Mouse (Mus musculus): Measurements from ENCODE around the gene Plekhm3. TPM values are rescaled to one million over a fixed set of nuclear protein-coding genes. Genes with fewer than 3 reads are reported as not detected.

Gene Plekhm3
- polyA plus RNA-seq, 2 experiments = 0.58 to 0.63 TPM

- ATAC-seq (ENCODE audit: insufficient read depth) (no peak), DNase-seq (ENCODE audit: low read depth in 3 of 3, low spot score in 3 of 3) (no peak)
- H3K27ac ChIP-seq = no peak overlapping the region
- no peaks in the 10 kb centered on the region for H3K9me3 ChIP-seq (ENCODE audit: control insufficient read depth, low read length)
- no peak for TF ChIP-seq CTCF (IDR thresholded peaks at IDR 0.05; ENCODE audit: low read depth)
- no peak for TF ChIP-seq EP300 (IDR thresholded peaks at IDR 0.05; ENCODE audit: low read depth)
- no peak overlapping the region for H3K4me2 ChIP-seq (ENCODE audit: low read depth)
- WGBS (ENCODE audit: insufficient replicate concordance) = 6% methylated on average over 1 of the region's 1 CpGs
- H3K36me3 ChIP-seq (replicated peaks; ENCODE audit: control insufficient read depth, insufficient read depth, low read depth) = no peaks in the 10 kb centered on the region
- H3K27me3 ChIP-seq (ENCODE audit: control insufficient read depth, insufficient read depth, low read length) = no peaks in the 10 kb centered on the region
- H3K4me3 ChIP-seq (ENCODE audit: insufficient read depth in 1 of 2, low read depth in 2 of 2, low read length in 2 of 2) = no peak overlapping the region
- H3K4me1 ChIP-seq (replicated peaks; ENCODE audit: control insufficient read depth in 2 of 2, insufficient read depth in 2 of 2, low read length in 1 of 2) = peaks cover 2 to 3% of the 10 kb centered on the region in 2 experiments; a peak in 3 of 4 replicates
- no peak overlapping the region for H3K9ac ChIP-seq (replicated peaks)
These were observed 90.5 kb downstream of the Plekhm3 start for GRCm38 (mm10) chr1:64866140-64866539.

DNA sequence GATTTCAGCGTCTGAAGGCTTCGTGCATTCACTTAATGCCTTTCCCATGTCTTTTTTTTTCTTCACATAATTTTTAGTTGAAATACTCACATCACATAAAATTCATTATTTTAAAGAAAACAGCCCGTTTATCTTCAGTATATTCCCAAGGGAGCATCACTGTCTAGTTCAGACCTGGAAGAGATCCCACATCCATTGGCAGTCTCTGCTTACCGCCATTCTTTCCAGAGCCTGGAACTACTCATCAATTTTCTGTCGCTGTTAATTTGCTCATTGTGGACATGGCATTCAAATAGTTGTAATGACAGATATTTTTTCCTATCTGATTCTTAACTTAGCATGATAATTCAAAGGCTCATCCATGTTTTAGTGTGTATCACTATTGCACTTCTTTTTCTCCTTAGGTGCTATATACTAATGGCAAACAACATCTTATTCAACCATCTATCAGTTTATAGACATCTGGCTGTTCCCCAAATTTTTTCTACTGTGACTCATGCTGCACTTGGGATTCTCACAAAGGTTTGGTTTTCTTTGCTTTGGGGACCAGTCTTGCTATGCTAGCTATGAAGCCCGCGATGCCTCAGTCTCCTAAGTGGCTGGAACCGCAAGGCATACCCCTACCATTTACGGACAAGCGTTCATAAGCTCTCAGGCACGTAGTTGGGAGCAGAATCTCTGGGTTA, 96.2 kb downstream of the Plekhm3 start:
- no peak for DNase-seq (ENCODE audit: low read depth in 3 of 3, low spot score in 3 of 3)
- H3K4me3 ChIP-seq (ENCODE audit: insufficient read depth in 1 of 2, low read depth in 2 of 2, low read length in 2 of 2) = no peak overlapping the region
- no peak for ATAC-seq (ENCODE audit: insufficient read depth)
- H3K4me2 ChIP-seq (ENCODE audit: low read depth) = no peak overlapping the region
- WGBS (ENCODE audit: insufficient replicate concordance) = 76% methylated on average over 11 of the region's 11 CpGs
- H3K9ac ChIP-seq (replicated peaks) = no peak overlapping the region
- no peak overlapping the region for H3K27ac ChIP-seq
- H3K9me3 ChIP-seq (ENCODE audit: control insufficient read depth, low read length) = no peaks in the 10 kb centered on the region
- H3K36me3 ChIP-seq (replicated peaks; ENCODE audit: control insufficient read depth, insufficient read depth, low read depth) = no peaks in the 10 kb centered on the region
- H3K27me3 ChIP-seq (ENCODE audit: control insufficient read depth, insufficient read depth, low read length) = no peaks in the 10 kb centered on the region
- no peaks in the 10 kb centered on the region for H3K4me1 ChIP-seq (replicated peaks; ENCODE audit: control insufficient read depth in 2 of 2, insufficient read depth in 2 of 2, low read length in 1 of 2)
- no peak for TF ChIP-seq CTCF (IDR thresholded peaks at IDR 0.05; ENCODE audit: low read depth)
- TF ChIP-seq EP300 (IDR thresholded peaks at IDR 0.05; ENCODE audit: low read depth) = no peak

DNA sequence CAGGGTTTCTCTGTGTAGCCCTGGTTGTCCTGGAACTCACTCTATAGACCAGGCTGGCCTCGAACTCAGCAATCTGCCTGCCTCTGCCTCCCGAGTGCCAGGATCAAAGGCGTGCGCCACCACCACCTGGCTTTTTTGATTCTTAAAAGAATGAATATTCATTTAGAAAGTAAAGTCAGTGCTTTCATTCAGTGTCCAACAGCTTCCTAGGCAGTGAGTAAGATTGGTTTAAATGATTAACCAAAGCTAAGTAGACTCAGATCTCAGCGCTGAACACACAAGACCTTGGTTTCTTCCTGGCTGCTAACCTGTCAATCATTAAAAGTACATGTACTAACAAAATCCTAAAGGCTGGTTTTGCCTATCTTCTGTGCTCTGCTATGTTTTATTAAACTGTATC, 96.8 kb downstream of the Plekhm3 start:
- Histone ChIP-seq H3K4me3 (ENCODE audit: insufficient read depth in 1 of 2, low read depth in 2 of 2, low read length in 2 of 2) (no peak overlapping the region), H3K27ac (no peak overlapping the region), H3K36me3 (replicated peaks; ENCODE audit: control insufficient read depth, insufficient read depth, low read depth) (no peaks in the 10 kb centered on the region), H3K27me3 (ENCODE audit: control insufficient read depth, insufficient read depth, low read length) (no peaks in the 10 kb centered on the region), H3K9me3 (ENCODE audit: control insufficient read depth, low read length) (no peaks in the 10 kb centered on the region), H3K4me1 (replicated peaks; ENCODE audit: control insufficient read depth in 2 of 2, insufficient read depth in 2 of 2, low read length in 1 of 2) (no peaks in the 10 kb centered on the region), H3K4me2 (ENCODE audit: low read depth) (no peak overlapping the region), H3K9ac (replicated peaks) (no peak overlapping the region)
- TF ChIP-seq EP300 (IDR thresholded peaks at IDR 0.05; ENCODE audit: low read depth) (no peak), CTCF (IDR thresholded peaks at IDR 0.05; ENCODE audit: low read depth) (no peak)
- no peak for DNase-seq (ENCODE audit: low read depth in 3 of 3, low spot score in 3 of 3)
- WGBS (ENCODE audit: insufficient replicate concordance) = 75% methylated on average over 5 of the region's 5 CpGs
- ATAC-seq (ENCODE audit: insufficient read depth) = no peak

GRCm38 (mm10) chr1:64854835-64855234, 101.8 kb downstream of the Plekhm3 start:
- H3K9ac ChIP-seq (replicated peaks) = no peak overlapping the region
- H3K9me3 ChIP-seq (ENCODE audit: control insufficient read depth, low read length) = no peaks in the 10 kb centered on the region
- H3K36me3 ChIP-seq (replicated peaks; ENCODE audit: control insufficient read depth, insufficient read depth, low read depth) = no peaks in the 10 kb centered on the region
- H3K4me3 ChIP-seq (ENCODE audit: insufficient read depth in 1 of 2, low read depth in 2 of 2, low read length in 2 of 2) = no peak overlapping the region
- no peak overlapping the region for H3K27ac ChIP-seq
- H3K4me2 ChIP-seq (ENCODE audit: low read depth) = no peak overlapping the region
- TF ChIP-seq EP300 (IDR thresholded peaks at IDR 0.05; ENCODE audit: low read depth) = no peak
- no peak for TF ChIP-seq CTCF (IDR thresholded peaks at IDR 0.05; ENCODE audit: low read depth)
- no peaks in the 10 kb centered on the region for H3K27me3 ChIP-seq (ENCODE audit: control insufficient read depth, insufficient read depth, low read length)
- H3K4me1 ChIP-seq (replicated peaks; ENCODE audit: control insufficient read depth in 2 of 2, insufficient read depth in 2 of 2, low read length in 1 of 2) = peaks cover 0 to 2% of the 10 kb centered on the region in 2 experiments; a peak in 2 of 4 replicates
- 65% methylated on average over 5 of the region's 5 CpGs for WGBS (ENCODE audit: insufficient replicate concordance)
- ATAC-seq (ENCODE audit: insufficient read depth) = no peak
- no peak for DNase-seq (ENCODE audit: low read depth in 3 of 3, low spot score in 3 of 3)

- 72% methylated on average over 5 of the region's 5 CpGs for WGBS (ENCODE audit: insufficient replicate concordance)
- Histone ChIP-seq H3K4me2 (ENCODE audit: low read depth) (no peak overlapping the region), H3K9me3 (ENCODE audit: control insufficient read depth, low read length) (no peaks in the 10 kb centered on the region), H3K36me3 (replicated peaks; ENCODE audit: control insufficient read depth, insufficient read depth, low read depth) (no peaks in the 10 kb centered on the region), H3K4me1 (replicated peaks; ENCODE audit: control insufficient read depth in 2 of 2, insufficient read depth in 2 of 2, low read length in 1 of 2) (peaks cover 0 to 2% of the 10 kb centered on the region in 2 experiments; a peak in 2 of 4 replicates), H3K27ac (no peak overlapping the region), H3K4me3 (ENCODE audit: insufficient read depth in 1 of 2, low read depth in 2 of 2, low read length in 2 of 2) (no peak overlapping the region), H3K27me3 (ENCODE audit: control insufficient read depth, insufficient read depth, low read length) (no peaks in the 10 kb centered on the region), H3K9ac (replicated peaks) (no peak overlapping the region)
- ATAC-seq (ENCODE audit: insufficient read depth) (no peak), DNase-seq (ENCODE audit: low read depth in 3 of 3, low spot score in 3 of 3) (no peak)
- TF ChIP-seq EP300 (IDR thresholded peaks at IDR 0.05; ENCODE audit: low read depth) (no peak), CTCF (IDR thresholded peaks at IDR 0.05; ENCODE audit: low read depth) (no peak)
These were observed 102.6 kb downstream of the Plekhm3 start for GRCm38 (mm10) chr1:64853738-64854730.

Data from liver, embryonic 14.5 days (tissue).